Mouse (Mus musculus): ENCODE measurements at regions not wholly inside any gene's neighbourhood (a gene's known extent, or its start where the extent isn't known, plus 50 kb on each side); places are given as distances from the start of the nearest gene placed in this dataset.

- TF ChIP-seq CTCF (IDR thresholded peaks at IDR 0.05; ENCODE audit: extremely low read depth, insufficient read depth, insufficient read length, insufficient replicate concordance) (no peak), POLR2A (IDR thresholded peaks at IDR 0.05; ENCODE audit: low read depth, low read length) (no peak)
Observed at GRCm38 (mm10) chr13:111954520-111954884, 145.7 kb upstream of the Map3k1 start.

All from spleen, adult 2 months (tissue).